13 mouse cellular contexts compared by ENCODE assay signal in genomic region chr12:34432919-34433318, GRCm38 (mm10).
DNase-seq lines count a peak whose midpoint lies in the region; ATAC-seq and TF ChIP-seq lines count a peak whose summit lies in the region.
"Had no signal": no experiment of that assay in that cellular context is flagged by ENCODE, and none has a peak within 500 bp of the region (broad histone marks: within the 10 kb centered on the region; RNA-seq: fewer than 3 reads in every experiment).

No protein-coding gene starts in this region.

- no peaks in the 10 kb centered on the region for H3K4me1 ChIP-seq in liver, postnatal 0 days (ENCODE audit: insufficient read depth)
- H3K4me1 ChIP-seq in liver, embryonic 12.5 days = no peaks in the 10 kb centered on the region
- peaks cover 0 to 8% of the 10 kb centered on the region in 2 experiments; a peak in 2 of 4 replicates for H3K4me1 ChIP-seq in CH12.LX (ENCODE audit: control insufficient read depth in 1 of 2, insufficient read depth in 2 of 2)

- H3K4me2 ChIP-seq in liver, postnatal 0 days (ENCODE audit: low read depth, low read length) = peak overlapping the region; percentile 5; the same call in 1 of the 2 replicates
- H3K4me2 ChIP-seq in liver, embryonic 12.5 days = no peak overlapping the region
- H3K4me2 ChIP-seq in CH12.LX (ENCODE audit: insufficient read depth, low read depth, poor library complexity, severe bottlenecking) = peak overlapping the region; percentile 75
- H3K4me2 ChIP-seq: liver, embryonic 11.5 days had no signal

- in situ Hi-C loops in CH12.LX (cut with MboI; ENCODE audit: low pct_ligation_motif_present, low pct_unique_long_range_greater_than_20kb, low sequenced_read_pairs) = loop anchor here (25.0 kb wide), 1 partner anchor 754 kb away; no protein-coding TSS in a partner anchor

- TF ChIP-seq CTCF in liver, postnatal 0 days (IDR thresholded peaks at IDR 0.05; ENCODE audit: low read depth) = no peak
- TF ChIP-seq CTCF in CH12.LX (conservative IDR thresholded peaks at IDR 0.05 in 1 of 2, IDR thresholded peaks at IDR 0.05 in 1 of 2; ENCODE audit: low read depth in 2 of 2, low read length in 2 of 2) = no peak

- H3K4me3 ChIP-seq in liver, postnatal 0 days (ENCODE audit: low read depth, low read length) = no peak overlapping the region
- no peak overlapping the region for H3K4me3 ChIP-seq in liver, embryonic 12.5 days
- H3K4me3 ChIP-seq in CH12.LX (replicated peaks in 1 of 3; ENCODE audit: low read depth in 2 of 3, low read length in 2 of 3, poor library complexity in 1 of 3) = no peak overlapping the region
- H3K4me3 ChIP-seq: embryonic facial prominence, embryonic 10.5 days; left cerebral cortex, adult 2 months had no signal

- TF ChIP-seq RAD21 in CH12.LX (IDR thresholded peaks at IDR 0.05; ENCODE audit: low read depth, low read length) = no peak

- H3K27ac ChIP-seq in liver, postnatal 0 days (ENCODE audit: low read depth) = no peak overlapping the region
- H3K27ac ChIP-seq in liver, embryonic 12.5 days = no peak overlapping the region
- no peak overlapping the region for H3K27ac ChIP-seq in CH12.LX (ENCODE audit: insufficient read depth, low read depth)
- H3K27ac ChIP-seq: left cerebral cortex, adult 2 months had no signal

- DNase-seq in liver, postnatal 0 days = no peak
- DNase-seq in CH12.LX (ENCODE audit: extremely low read depth) = peak; percentile 6
- no peak for DNase-seq in cerebellum, adult 9-10 months
- DNase-seq in adrenal gland, postnatal 10 days = no peak
- DNase-seq: adrenal gland, adult 8-10 months; heart, postnatal 14 days had no signal

- no peaks in the 10 kb centered on the region for H3K79me2 ChIP-seq in CH12.LX (replicated peaks; ENCODE audit: control insufficient read depth, extremely low read depth, insufficient read depth, poor library complexity, severe bottlenecking)

- no peaks in the 10 kb centered on the region for H3K36me3 ChIP-seq in liver, postnatal 0 days (replicated peaks; ENCODE audit: insufficient read depth, low read length)
- no peaks in the 10 kb centered on the region for H3K36me3 ChIP-seq in liver, embryonic 12.5 days
- no peaks in the 10 kb centered on the region for H3K36me3 ChIP-seq in CH12.LX (replicated peaks in 1 of 2; ENCODE audit: control insufficient read depth in 1 of 2, insufficient read depth in 1 of 2, low read length in 1 of 2)
- H3K36me3 ChIP-seq: embryonic facial prominence, embryonic 10.5 days had no signal

- H3K9me3 ChIP-seq in liver, postnatal 0 days (ENCODE audit: low read length) = no peaks in the 10 kb centered on the region
- H3K9me3 ChIP-seq in liver, embryonic 12.5 days (replicated peaks) = no peaks in the 10 kb centered on the region
- no peaks in the 10 kb centered on the region for H3K9me3 ChIP-seq in CH12.LX (replicated peaks; ENCODE audit: low read length)
- H3K9me3 ChIP-seq: embryonic facial prominence, embryonic 10.5 days had no signal

- WGBS in liver, postnatal 0 days (ENCODE audit: insufficient replicate concordance) = 23% methylated on average over 6 of the region's 6 CpGs
- WGBS in liver, embryonic 12.5 days (ENCODE audit: insufficient replicate concordance) = 26% methylated on average over 6 of the region's 6 CpGs

- H3K9ac ChIP-seq in liver, postnatal 0 days (replicated peaks) = no peak overlapping the region
- no peak overlapping the region for H3K9ac ChIP-seq in liver, embryonic 12.5 days
- H3K9ac ChIP-seq in CH12.LX (ENCODE audit: insufficient read depth, low read depth) = no peak overlapping the region

- TF ChIP-seq POLR2A in CH12.LX (IDR thresholded peaks at IDR 0.05; ENCODE audit: low read depth, low read length) = no peak

- no peak for ATAC-seq in liver, postnatal 0 days
- no peak for ATAC-seq in liver, embryonic 12.5 days
- ATAC-seq in granulocyte monocyte progenitor cell, adult 5-6 weeks (replicated peaks; ENCODE audit: poor library complexity, severe bottlenecking) = peak; percentile 82
- peak; percentile 36 for ATAC-seq in neutrophil, adult 5-6 weeks (ENCODE audit: extremely low read depth, insufficient number of reproducible peaks, low FRiP score, poor library complexity, severe bottlenecking)
- no peak for ATAC-seq in erythroid progenitor cell, adult 5-6 weeks (replicated peaks; ENCODE audit: low FRiP score, poor library complexity, severe bottlenecking)

- no peak for TF ChIP-seq EP300 in liver, postnatal 0 days (IDR thresholded peaks at IDR 0.05; ENCODE audit: low read depth)
- no peak for TF ChIP-seq EP300 in CH12.LX (IDR thresholded peaks at IDR 0.05; ENCODE audit: low read length)

- no peaks in the 10 kb centered on the region for H3K27me3 ChIP-seq in liver, postnatal 0 days (ENCODE audit: insufficient read depth, low read length)
- H3K27me3 ChIP-seq in liver, embryonic 12.5 days (replicated peaks) = no peaks in the 10 kb centered on the region
- H3K27me3 ChIP-seq in CH12.LX (replicated peaks) = no peaks in the 10 kb centered on the region

- dilution Hi-C loops in CH12.LX (cut with MboI; ENCODE audit: extremely low pct_ligation_motif_present, extremely low pct_unique_long_range_greater_than_20kb, low sequenced_read_pairs) = no loop called here

TF ChIP-seq in CH12.LX, 34 proteins besides CTCF, POLR2A, EP300 and RAD21:
- TF ChIP-seq UBTF (IDR thresholded peaks at IDR 0.05; ENCODE audit: low read depth, low read length) (no peak), NELFE (IDR thresholded peaks at IDR 0.05; ENCODE audit: low read depth, low read length) (no peak), CHD1 (IDR thresholded peaks at IDR 0.05; ENCODE audit: low read depth, low read length) (no peak), JUN (IDR thresholded peaks at IDR 0.05; ENCODE audit: insufficient read depth, low read depth, low read length) (no peak), MEF2A (IDR thresholded peaks at IDR 0.05; ENCODE audit: borderline replicate concordance, low read depth, low read length) (no peak), MXI1 (IDR thresholded peaks at IDR 0.05; ENCODE audit: low read depth, low read length) (no peak)

Comparison
In these comparisons a context has a peak if more than half of its experiments do, and no peak if none do; other contexts are left out.
1. ATAC-seq: peak in granulocyte monocyte progenitor cell, adult 5-6 weeks (single experiment) and neutrophil, adult 5-6 weeks (single experiment); none in liver, postnatal 0 days (single experiment), liver, embryonic 12.5 days (single experiment) and erythroid progenitor cell, adult 5-6 weeks (single experiment).